Mouse (Mus musculus) kidney, adult 10 weeks (tissue): Measurements from ENCODE around the gene Bbs7. TPM values are rescaled to one million over a fixed set of nuclear protein-coding genes. Genes with fewer than 3 reads are reported as not detected.

Experiments
- polyA plus RNA-seq: library from polyadenylated mRNA; stranded (reverse); fragments of 350-450 nt; fragmentation: Illumina TruSeq; extraction: RNeasy Lipid Tissue Mini Kit (QIAGEN cat#74804); gene quantifications from one replicate; pipeline ENCODE4 v1.2.3, GENCODE M21; 2014; ENCODE audit warnings: low read depth, low replicate concordance

The Bbs7 gene
- 25.1 TPM for polyA plus RNA-seq

GRCm38 (mm10) chr3:36613202-36613907 lies at the start of gene Bbs7:
Gene Bbs7 (minus strand): TSS chr3:36613477.

GRCm38 (mm10) chr3:36571827-36572378 lies 41.4 kb downstream of the Bbs7 start, which contains the start of gene Ccna2:
Gene Ccna2 (minus strand): TSS chr3:36572150.

GRCm38 (mm10) chr3:36552406-36553047 lies 60.8 kb downstream of the Bbs7 start, which contains the start of gene Exosc9:
Gene Exosc9 (plus strand): TSS chr3:36552606.

Other genes starting within 250 kb of the Bbs7 start
- 148 TPM for gene Anxa5, start 137.6 kb downstream of the Bbs7 start, polyA plus RNA-seq
- not detected for gene 1810062G17Rik, start 137.5 kb downstream of the Bbs7 start, polyA plus RNA-seq
- not detected for gene Gm11549, start 91.7 kb downstream of the Bbs7 start, polyA plus RNA-seq
- 68.2 TPM for gene Exosc9, start 60.9 kb downstream of the Bbs7 start, polyA plus RNA-seq
- 1.6 TPM for gene Ccna2, start 41.3 kb downstream of the Bbs7 start, polyA plus RNA-seq
- 2.1 TPM for gene Trpc3, start 76.7 kb upstream of the Bbs7 start, polyA plus RNA-seq
- gene 4932438A13Rik, start 249.6 kb upstream of the Bbs7 start, polyA plus RNA-seq: 101 TPM